9 mouse cellular contexts compared by ENCODE assay signal in the genomic region with DNA sequence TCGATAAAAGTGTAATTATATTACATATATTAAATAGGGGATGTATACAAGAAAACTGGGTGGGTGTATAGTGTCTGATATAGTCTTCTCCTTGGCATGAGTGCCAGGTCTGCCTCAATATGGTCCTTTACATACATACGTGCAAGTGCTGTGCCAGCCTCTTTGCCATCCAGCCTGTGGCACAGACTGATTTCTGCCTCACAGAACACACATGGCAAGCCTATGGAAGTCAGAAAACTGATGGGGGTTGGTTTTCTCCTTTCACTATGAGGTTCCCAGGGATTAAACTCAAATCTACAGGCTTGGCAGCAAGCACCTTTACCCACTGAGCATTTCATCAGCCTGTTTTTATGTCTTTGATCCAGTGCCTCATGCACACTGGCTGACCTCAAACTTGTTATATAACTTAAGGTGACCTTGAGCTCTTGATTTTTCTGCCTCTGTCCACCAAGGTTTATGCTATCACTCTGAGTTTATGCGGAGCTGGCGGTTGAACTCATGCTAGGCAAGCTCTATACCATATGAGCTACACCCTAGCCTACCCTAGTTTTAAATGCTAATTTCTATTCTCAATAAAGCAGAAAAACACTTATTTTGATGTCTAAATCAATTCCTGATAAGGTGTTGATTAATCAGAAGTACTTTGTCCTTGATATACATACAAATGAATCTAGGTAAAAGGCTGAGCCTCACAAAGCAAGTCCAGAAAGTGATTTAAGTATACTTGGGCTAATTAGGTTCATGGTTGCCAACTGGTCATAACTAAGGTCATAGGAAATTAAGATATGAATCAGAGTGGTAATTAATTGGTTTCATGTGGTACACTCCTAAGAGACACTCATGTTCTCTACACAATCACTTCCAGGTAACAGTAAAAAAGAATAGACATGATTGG. TPM values are rescaled to one million over a fixed set of nuclear protein-coding genes. Genes with fewer than 3 reads are reported as not detected.
DNase-seq lines count a peak whose midpoint lies in the region; ATAC-seq lines count a peak whose summit lies in the region.
"Had no signal": no experiment of that assay in that cellular context is flagged by ENCODE, and none has a peak within 500 bp of the region (broad histone marks: within the 10 kb centered on the region; RNA-seq: fewer than 3 reads in every experiment).

No protein-coding gene starts in this region.

- WGBS in neural tube, embryonic 11.5 days = 70% methylated on average over 4 of the region's 4 CpGs
- 71% methylated on average over 4 of the region's 4 CpGs for WGBS in limb, embryonic 13.5 days

- ATAC-seq in neural tube, embryonic 11.5 days (ENCODE audit: insufficient read depth, low FRiP score, low TSS enrichment) = peak; percentile 59
- ATAC-seq in limb, embryonic 13.5 days (ENCODE audit: low FRiP score, low read depth) = peak; percentile 75
- ATAC-seq in neutrophil, adult 5-6 weeks (ENCODE audit: extremely low read depth, insufficient number of reproducible peaks, low FRiP score, poor library complexity, severe bottlenecking) = peak; percentile 46

- no peak overlapping the region for H3K4me2 ChIP-seq in neural tube, embryonic 11.5 days (ENCODE audit: low read depth)
- no peak overlapping the region for H3K4me2 ChIP-seq in limb, embryonic 13.5 days (replicated peaks)

- DNase-seq in adrenal gland, adult (ENCODE audit: inconsistent age in 2 of 2, low spot score in 1 of 2) = peak; percentile 15 to 60
- no peak for DNase-seq in adrenal gland, postnatal 10 days
- no peak for DNase-seq in neural tube, embryonic 11.5 days (ENCODE audit: low spot score)
- DNase-seq in neural tube, embryonic 10.5 days (ENCODE audit: extremely low spot score, low spot score) = no peak
- no peak for DNase-seq in frontal cortex, postnatal 25 days (ENCODE audit: low spot score in 2 of 2)
- no peak for DNase-seq in gastrocnemius, postnatal 10 days

- H3K9me3 ChIP-seq in neural tube, embryonic 11.5 days (ENCODE audit: control insufficient read depth, low read length) = peaks cover 6% of the 10 kb centered on the region
- peaks cover 6% of the 10 kb centered on the region; the same call in 1 of the 2 replicates for H3K9me3 ChIP-seq in limb, embryonic 13.5 days

- no peaks in the 10 kb centered on the region for H3K4me1 ChIP-seq in neural tube, embryonic 11.5 days (ENCODE audit: control insufficient read depth, insufficient read depth, low read length)
- no peaks in the 10 kb centered on the region for H3K4me1 ChIP-seq in limb, embryonic 13.5 days

- H3K27me3 ChIP-seq in neural tube, embryonic 11.5 days (ENCODE audit: control insufficient read depth, insufficient read depth, low read length) = no peaks in the 10 kb centered on the region
- H3K27me3 ChIP-seq in limb, embryonic 13.5 days = no peaks in the 10 kb centered on the region

- no peaks in the 10 kb centered on the region; the same call in 1 of the 2 replicates for H3K36me3 ChIP-seq in neural tube, embryonic 11.5 days (ENCODE audit: control insufficient read depth, insufficient read depth, low read length)
- H3K36me3 ChIP-seq in limb, embryonic 13.5 days = no peaks in the 10 kb centered on the region

- H3K4me3 ChIP-seq in neural tube, embryonic 11.5 days (ENCODE audit: low read depth, low read length) = no peak overlapping the region
- no peak overlapping the region for H3K4me3 ChIP-seq in limb, embryonic 13.5 days
- H3K4me3 ChIP-seq: erythroblast, embryonic 14.5 days had no signal

- H3K27ac ChIP-seq in neural tube, embryonic 11.5 days (ENCODE audit: low read depth, low read length) = no peak overlapping the region
- no peak overlapping the region for H3K27ac ChIP-seq in limb, embryonic 13.5 days

- no peak overlapping the region for H3K9ac ChIP-seq in neural tube, embryonic 11.5 days (ENCODE audit: low read length)
- H3K9ac ChIP-seq in limb, embryonic 13.5 days = no peak overlapping the region

RNA-seq across cellular contexts. Expression of a gene that starts 26.7 kb away (rescaled TPM):
- total RNA-seq in adrenal gland, postnatal 10 days (2021) = 10 to 100 TPM; 51.1 to 58.6 TPM
- polyA plus RNA-seq in neural tube, embryonic 11.5 days (2014; fragmentation: Nextera tagmentation; extraction: Ambion mirVana) = 45.2 and 47.4 TPM in 2 replicates
- polyA plus RNA-seq in limb, embryonic 13.5 days (2015; fragmentation: Nextera tagmentation; extraction: Ambion mirVana) = 53.3 and 55.3 TPM in 2 replicates
- total RNA-seq in neutrophil, adult 5-6 weeks (2017) = 2.1 and 3.1 TPM in 2 replicates
- total RNA-seq in gastrocnemius, postnatal 10 days (2021) = 10 to 100 TPM; 17.7 to 24.3 TPM

Comparison
In these comparisons a context has a peak if more than half of its experiments do, and no peak if none do; other contexts are left out.
1. DNase-seq: peak in adrenal gland, adult (2 of 2); none in adrenal gland, postnatal 10 days (single experiment), neural tube, embryonic 11.5 days (single experiment), neural tube, embryonic 10.5 days (single experiment), frontal cortex, postnatal 25 days (0 of 2) and gastrocnemius, postnatal 10 days (single experiment).
2. Peak in every context shown above with its lines, with median percentiles within 50 percentile points of each other: ATAC-seq.